Mouse (Mus musculus) MEL (cell line): ENCODE data around the gene Aco1. TPM values are rescaled to one million over a fixed set of nuclear protein-coding genes. Genes with fewer than 3 reads are reported as not detected.

ENCODE experiments used
- DNase-seq: peaks from one replicate; pipeline ENCODE4 v3.0.0; 2011; ENCODE audit warnings: low read depth, low spot score
- H3K27ac ChIP-seq: 2 replicates; pipeline ENCODE4 v1.5.1; 2012; ENCODE audit warnings: low read depth, mild to moderate bottlenecking, control low read depth, low read length, moderate library complexity; ENCODE audit not compliant: control insufficient read depth
- H3K27me3 ChIP-seq, 2 experiments: fragments of 150-350 bp in 1 of 2; sonication (generic) in 1 of 2; 2 replicates each; pipeline ENCODE4 v1.6.1; 2012; ENCODE audit warnings: low read length in 2 of 2, mild to moderate bottlenecking in 2 of 2, improper control_type of control experiment in 1 of 2, moderate library complexity in 1 of 2; ENCODE audit not compliant: insufficient read depth in 2 of 2, control insufficient read depth in 1 of 2
- H3K36me3 ChIP-seq, 2 experiments: 2 replicates each; pipeline ENCODE4 v1.6.1; 2012 to 2014; ENCODE audit warnings: low read length in 2 of 2, improper control_type of control experiment in 1 of 2, inconsistent platforms in 1 of 2, mild to moderate bottlenecking in 1 of 2; ENCODE audit not compliant: insufficient read depth in 2 of 2, control insufficient read depth in 1 of 2
- H3K4me1 ChIP-seq, 2 experiments: fragments of 150-350 bp in 1 of 2; sonication (generic) in 1 of 2; 2 replicates each; pipeline ENCODE4 v1.6.1; 2012; ENCODE audit warnings: low read length in 2 of 2, improper control_type of control experiment in 1 of 2, mild to moderate bottlenecking in 1 of 2; ENCODE audit not compliant: insufficient read depth in 2 of 2, control insufficient read depth in 1 of 2
- H3K4me3 ChIP-seq, 2 experiments: fragments of 150-350 bp in 1 of 2; sonication (generic) in 1 of 2; 2 replicates each; pipeline ENCODE4 v1.5.1; 2012; ENCODE audit warnings: low read depth in 2 of 2, low read length in 2 of 2, mild to moderate bottlenecking in 2 of 2, moderate library complexity in 2 of 2, control low read depth in 1 of 2, improper control_type of control experiment in 1 of 2; ENCODE audit not compliant: control insufficient read depth in 1 of 2, insufficient read depth in 1 of 2
- H3K79me2 ChIP-seq: 2 replicates; pipeline ENCODE4 v1.6.1; 2012; ENCODE audit warnings: mild to moderate bottlenecking, low read length, moderate library complexity; ENCODE audit not compliant: control insufficient read depth, poor library complexity, insufficient read depth
- H3K9ac ChIP-seq: 2 replicates; pipeline ENCODE4 v1.6.1; 2012; ENCODE audit warnings: low read depth, mild to moderate bottlenecking, control low read depth, low read length, moderate library complexity; ENCODE audit not compliant: control insufficient read depth, poor library complexity, severe bottlenecking
- H3K9me3 ChIP-seq: fragments of 150-350 bp; sonication (generic); replicated peaks from 2 replicates; pipeline ENCODE4 v1.6.1; 2012; ENCODE audit warnings: mild to moderate bottlenecking, low read length, improper control_type of control experiment, moderate library complexity; ENCODE audit not compliant: insufficient read depth
- CHD1 ChIP-seq: IDR thresholded peaks from 2 replicates; pipeline ENCODE4 v1.6.1; 2012; ENCODE audit warnings: low read depth, mild to moderate bottlenecking, inconsistent platforms, low read length, improper control_type of control experiment
- CHD2 ChIP-seq: IDR thresholded peaks from 2 replicates; pipeline ENCODE4 v1.6.1; 2011; ENCODE audit warnings: low read length, improper control_type of control experiment
- CTCF ChIP-seq, 3 experiments: IDR thresholded peaks in 2 of 3; conservative IDR thresholded peaks in 1 of 3; 2 replicates each; pipeline ENCODE4 v1.5.1; 2011 to 2012; ENCODE audit warnings: low read length in 3 of 3, low read depth in 2 of 3, mild to moderate bottlenecking in 2 of 3, improper control_type of control experiment in 1 of 3, inconsistent platforms in 1 of 3, mixed read lengths in 1 of 3, moderate library complexity in 1 of 3; ENCODE audit not compliant: control insufficient read depth in 1 of 3, insufficient read depth in 1 of 3, poor library complexity in 1 of 3, severe bottlenecking in 1 of 3
- E2F4 ChIP-seq: IDR thresholded peaks from 2 replicates; pipeline ENCODE4 v1.6.1; 2011; ENCODE audit warnings: low read depth, low read length, improper control_type of control experiment, borderline replicate concordance
- ELF1 ChIP-seq: IDR thresholded peaks from 2 replicates; pipeline ENCODE4 v1.6.1; 2014; ENCODE audit warnings: low read depth, mild to moderate bottlenecking, inconsistent platforms, low read length, improper control_type of control experiment, moderate library complexity
- EP300 ChIP-seq, 2 experiments: IDR thresholded peaks; 2 replicates each; pipeline ENCODE4 v1.6.1; 2011; ENCODE audit warnings: improper control_type of control experiment in 2 of 2, low read length in 2 of 2, low read depth in 1 of 2, mild to moderate bottlenecking in 1 of 2
- ETS1 ChIP-seq: IDR thresholded peaks from 2 replicates; pipeline ENCODE4 v1.6.1; 2012; ENCODE audit warnings: low read depth, mild to moderate bottlenecking, inconsistent platforms, low read length, improper control_type of control experiment, moderate library complexity
- GABPA ChIP-seq: IDR thresholded peaks from 2 replicates; pipeline ENCODE4 v1.6.1; 2012; ENCODE audit warnings: low read depth, mild to moderate bottlenecking, inconsistent platforms, low read length, improper control_type of control experiment, moderate library complexity
- GATA1 ChIP-seq: IDR thresholded peaks from 2 replicates; pipeline ENCODE4 v1.6.1; 2011; ENCODE audit warnings: low read depth, low read length, improper control_type of control experiment
- HCFC1 ChIP-seq: IDR thresholded peaks from 2 replicates; pipeline ENCODE4 v1.6.1; 2012; ENCODE audit warnings: low read depth, mild to moderate bottlenecking, inconsistent platforms, low read length, improper control_type of control experiment, moderate library complexity
- KAT2A ChIP-seq: conservative IDR thresholded peaks from 2 replicates; pipeline ENCODE4 v1.6.1; 2012; ENCODE audit warnings: low read depth, low read length, improper control_type of control experiment, inconsistent platforms
- MAFK ChIP-seq: IDR thresholded peaks from 2 replicates; pipeline ENCODE4 v1.6.1; 2011; ENCODE audit warnings: low read depth, mild to moderate bottlenecking, low read length, improper control_type of control experiment, borderline replicate concordance
- MAZ ChIP-seq: IDR thresholded peaks from 2 replicates; pipeline ENCODE4 v1.6.1; 2012; ENCODE audit warnings: low read depth, mild to moderate bottlenecking, inconsistent platforms, low read length, improper control_type of control experiment
- MEF2A ChIP-seq: IDR thresholded peaks from 2 replicates; pipeline ENCODE4 v1.6.1; 2014; ENCODE audit warnings: low read depth, mild to moderate bottlenecking, inconsistent platforms, low read length, improper control_type of control experiment; ENCODE audit not compliant: poor library complexity, insufficient replicate concordance, severe bottlenecking; ENCODE audit errors: extremely low read depth
- MXI1 ChIP-seq: IDR thresholded peaks from 2 replicates; pipeline ENCODE4 v1.6.1; 2011; ENCODE audit warnings: mild to moderate bottlenecking, low read depth, low read length, improper control_type of control experiment
- MYB ChIP-seq: IDR thresholded peaks from 2 replicates; pipeline ENCODE4 v1.6.1; 2011; ENCODE audit warnings: mild to moderate bottlenecking, low read depth, low read length, improper control_type of control experiment
- MYC ChIP-seq: IDR thresholded peaks from 2 replicates; pipeline ENCODE4 v1.6.1; 2011; ENCODE audit warnings: low read depth, mild to moderate bottlenecking, low read length, improper control_type of control experiment, moderate library complexity
- NELFE ChIP-seq: IDR thresholded peaks from 2 replicates; pipeline ENCODE4 v1.6.1; 2011; ENCODE audit warnings: low read depth, low read length, improper control_type of control experiment
- NRF1 ChIP-seq: IDR thresholded peaks from 2 replicates; pipeline ENCODE4 v1.6.1; 2014; ENCODE audit warnings: low read depth, mild to moderate bottlenecking, inconsistent platforms, low read length, improper control_type of control experiment, moderate library complexity; ENCODE audit not compliant: poor library complexity, insufficient read depth, severe bottlenecking
- POLR2AphosphoS2 ChIP-seq: IDR thresholded peaks from 2 replicates; pipeline ENCODE4 v1.6.1; 2011; ENCODE audit warnings: low read length, improper control_type of control experiment
- POLR2AphosphoS5 ChIP-seq: IDR thresholded peaks from 2 replicates; pipeline ENCODE4 v1.6.1; 2012; ENCODE audit warnings: low read depth, borderline replicate concordance, mild to moderate bottlenecking, inconsistent platforms, low read length, moderate library complexity, mixed read lengths
- RAD21 ChIP-seq: IDR thresholded peaks from 2 replicates; pipeline ENCODE4 v1.6.1; 2011; ENCODE audit warnings: mild to moderate bottlenecking, low read depth, low read length, improper control_type of control experiment
- RCOR1 ChIP-seq: IDR thresholded peaks from 2 replicates; pipeline ENCODE4 v1.6.1; 2012; ENCODE audit warnings: low read depth, mild to moderate bottlenecking, inconsistent platforms, low read length, improper control_type of control experiment
- TAL1 ChIP-seq: IDR thresholded peaks from 2 replicates; pipeline ENCODE4 v1.6.1; 2012; ENCODE audit warnings: mild to moderate bottlenecking, inconsistent platforms, low read length, moderate library complexity, mixed read lengths
- TBP ChIP-seq: IDR thresholded peaks from 2 replicates; pipeline ENCODE4 v1.8.0; 2011; ENCODE audit warnings: low read depth, low read length, improper control_type of control experiment
- UBTF ChIP-seq: IDR thresholded peaks from 2 replicates; pipeline ENCODE4 v1.6.1; 2012; ENCODE audit warnings: low read depth, mild to moderate bottlenecking, inconsistent platforms, low read length, improper control_type of control experiment, moderate library complexity, borderline replicate concordance; ENCODE audit not compliant: insufficient read depth
- ZC3H11A ChIP-seq: IDR thresholded peaks from 2 replicates; pipeline ENCODE4 v1.6.1; 2012; ENCODE audit warnings: low read depth, mild to moderate bottlenecking, inconsistent platforms, low read length, improper control_type of control experiment
- ZKSCAN1 ChIP-seq: IDR thresholded peaks from 2 replicates; pipeline ENCODE4 v1.6.1; 2012; ENCODE audit warnings: low read depth, mild to moderate bottlenecking, inconsistent platforms, low read length, improper control_type of control experiment, moderate library complexity
- polyA plus RNA-seq, 2 experiments: library from polyadenylated mRNA; stranded (reverse) in 1 of 2; unstranded in 1 of 2; fragments of >175 nt in 1 of 2; fragments of >200 nt in 1 of 2; gene quantifications; 2 replicates each; pipeline versions ENCODE4 v1.2.1 to v1.2.4; 2012; ENCODE audit warnings: low replicate concordance in 2 of 2, low read depth in 1 of 2; ENCODE audit not compliant: insufficient read length in 2 of 2, insufficient read depth in 1 of 2, missing spikeins in 1 of 2
- total RNA-seq: library from RNA; depleted of rRNA; stranded (reverse); fragments of 300-350 nt; gene quantifications from 2 replicates; pipeline ENCODE4 v1.2.3, GENCODE M21; 2012

Aco1 gene
- total and polyA plus RNA-seq, 3 experiments = 28.7 to 33.6 TPM; not detected in 1

GRCm38 (mm10) chr4:40106004-40106536 lies 36.8 kb upstream of the Aco1 start:
- Histone ChIP-seq H3K27me3 (peaks cover 0 to 3% of the 10 kb centered on the region in 2 experiments; a peak in 3 of 4 replicates), H3K9ac (no peak overlapping the region), H3K27ac (no peak overlapping the region), H3K4me3 (no peak overlapping the region), H3K9me3 (no peaks in the 10 kb centered on the region), H3K36me3 (no peaks in the 10 kb centered on the region), H3K79me2 (no peaks in the 10 kb centered on the region), H3K4me1 (no peaks in the 10 kb centered on the region)
- TF ChIP-seq KAT2A (no peak), GABPA (no peak), MEF2A (no peak), ZC3H11A (no peak), MYB (no peak), POLR2AphosphoS2 (no peak), CHD1 (no peak), TBP (no peak), EP300 (IDR thresholded peaks at IDR 0.05; ENCODE audit: low read depth in 1 of 2, low read length in 2 of 2) (no peak), POLR2AphosphoS5 (no peak), UBTF (no peak), HCFC1 (no peak), CHD2 (no peak), MAZ (no peak), ELF1 (no peak), MYC (no peak), E2F4 (no peak)
- no peak for DNase-seq

GRCm38 (mm10) chr4:40108030-40108429 lies 34.9 kb upstream of the Aco1 start:
- Histone ChIP-seq H3K79me2 (no peaks in the 10 kb centered on the region), H3K9me3 (no peaks in the 10 kb centered on the region), H3K9ac (no peak overlapping the region), H3K27ac (no peak overlapping the region), H3K36me3 (no peaks in the 10 kb centered on the region), H3K27me3 (peaks cover 3 to 6% of the 10 kb centered on the region in 2 experiments), H3K4me1 (no peaks in the 10 kb centered on the region), H3K4me3 (no peak overlapping the region)
- DNase-seq = no peak
- TF ChIP-seq ETS1 (no peak), ZKSCAN1 (no peak), NELFE (no peak), TBP (no peak), CTCF (IDR thresholded peaks at IDR 0.05 in 2 of 3, conservative IDR thresholded peaks at IDR 0.05 in 1 of 3; ENCODE audit: control insufficient read depth in 1 of 3, insufficient read depth in 1 of 3, low read depth in 2 of 3, low read length in 3 of 3, poor library complexity in 1 of 3, severe bottlenecking in 1 of 3) (no peak), RAD21 (no peak), NRF1 (no peak), UBTF (no peak), RCOR1 (no peak), MYC (no peak), POLR2AphosphoS5 (no peak), MAFK (no peak), CHD2 (no peak), MXI1 (no peak), GATA1 (no peak), TAL1 (no peak)
